Mouse (Mus musculus): ENCODE results near the gene Crcp. TPM values are rescaled to one million over a fixed set of nuclear protein-coding genes. Genes with fewer than 3 reads are reported as not detected.

The Crcp gene
- 10 to 100 TPM; 29.7 to 30.7 TPM for total RNA-seq (2021)

- peak; percentile 90 to 92 for DNase-seq (ENCODE audit: low spot score in 2 of 2)
- intact Hi-C loops (cut with DNase I) = no loop called here
Observed at GRCm38 (mm10) chr5:130029142-130029897, at the start of gene Crcp, which contains the start of gene Asl. Crcp (plus strand) TSS chr5:130029290. Asl (minus strand) TSS chr5:130029247.

GRCm38 (mm10) chr5:129980216-129980615 lies 48.9 kb upstream of the Crcp start:
- intact Hi-C loops (cut with DNase I) = no loop called here
- no peak for DNase-seq (ENCODE audit: low spot score in 2 of 2)

GRCm38 (mm10) chr5:129989376-129989775 lies 39.7 kb upstream of the Crcp start:
- intact Hi-C loops (cut with DNase I) = no loop called here
- no peak for DNase-seq (ENCODE audit: low spot score in 2 of 2)

GRCm38 (mm10) chr5:129991898-129992297 lies 37.2 kb upstream of the Crcp start:
- DNase-seq (ENCODE audit: low spot score in 2 of 2) = no peak
- intact Hi-C loops (cut with DNase I) = no loop called here

GRCm38 (mm10) chr5:129993374-129993773 lies 35.7 kb upstream of the Crcp start:
- intact Hi-C loops (cut with DNase I) = no loop called here

GRCm38 (mm10) chr5:129994989-129995388 lies 34.1 kb upstream of the Crcp start:
- intact Hi-C loops (cut with DNase I) = no loop called here
- no peak for DNase-seq (ENCODE audit: low spot score in 2 of 2)

More at GRCm38 (mm10) chr5:129993374-129993773, 35.7 kb upstream of the Crcp start:
- DNase-seq (ENCODE audit: low spot score in 2 of 2) = no peak

- intact Hi-C loops (cut with DNase I) = no loop called here
- no peak for DNase-seq (ENCODE audit: low spot score in 2 of 2)
Observed at GRCm38 (mm10) chr5:129997700-129998099, 31.4 kb upstream of the Crcp start.

GRCm38 (mm10) chr5:129999097-129999496 lies 30.0 kb upstream of the Crcp start:
- peak; percentile 57 to 67 for DNase-seq (ENCODE audit: low spot score in 2 of 2)
- intact Hi-C loops (cut with DNase I) = no loop called here

GRCm38 (mm10) chr5:130000735-130001134 lies 28.4 kb upstream of the Crcp start:
- intact Hi-C loops (cut with DNase I) = loop anchor here (5.0 kb wide), 1 partner anchor 37 kb away; no protein-coding TSS in a partner anchor
- DNase-seq (ENCODE audit: low spot score in 2 of 2) = no peak

GRCm38 (mm10) chr5:130001356-130001987 lies 27.6 kb upstream of the Crcp start:
- intact Hi-C loops (cut with DNase I) = loop anchor here (5.0 kb wide), 1 partner anchor 36 kb away; no protein-coding TSS in a partner anchor
- no peak for DNase-seq (ENCODE audit: low spot score in 2 of 2)

GRCm38 (mm10) chr5:130002301-130003146 lies 26.6 kb upstream of the Crcp start, which contains the start of gene Gusb:
Gusb (minus strand) TSS chr5:130003049.
- intact Hi-C loops (cut with DNase I) = loop anchor here (5.0 kb wide), 1 partner anchor 35 kb away; no protein-coding TSS in a partner anchor
- DNase-seq (ENCODE audit: low spot score in 2 of 2) = peak; percentile 69 to 76

- intact Hi-C loops (cut with DNase I) = loop anchor here (5.0 kb wide), 1 partner anchor 34 kb away; no protein-coding TSS in a partner anchor
- DNase-seq (ENCODE audit: low spot score in 2 of 2) = no peak
Observed at GRCm38 (mm10) chr5:130003229-130003628, 25.9 kb upstream of the Crcp start.

GRCm38 (mm10) chr5:130007344-130007743 lies 21.7 kb upstream of the Crcp start:
- no peak for DNase-seq (ENCODE audit: low spot score in 2 of 2)
- intact Hi-C loops (cut with DNase I) = no loop called here

GRCm38 (mm10) chr5:130008034-130008590 lies 21.0 kb upstream of the Crcp start:
- intact Hi-C loops (cut with DNase I) = no loop called here

GRCm38 (mm10) chr5:130009784-130010183 lies 19.3 kb upstream of the Crcp start:
- intact Hi-C loops (cut with DNase I) = no loop called here
- DNase-seq (ENCODE audit: low spot score in 2 of 2) = no peak

More at GRCm38 (mm10) chr5:130008034-130008590, 21.0 kb upstream of the Crcp start:
- DNase-seq (ENCODE audit: low spot score in 2 of 2) = no peak

- no peak for DNase-seq (ENCODE audit: low spot score in 2 of 2)
- intact Hi-C loops (cut with DNase I) = no loop called here
Observed at GRCm38 (mm10) chr5:130010961-130011360, 18.1 kb upstream of the Crcp start.

GRCm38 (mm10) chr5:130015104-130015503 lies 14.0 kb upstream of the Crcp start:
- intact Hi-C loops (cut with DNase I) = no loop called here
- no peak for DNase-seq (ENCODE audit: low spot score in 2 of 2)

- intact Hi-C loops (cut with DNase I) = no loop called here
- no peak for DNase-seq (ENCODE audit: low spot score in 2 of 2)
Observed at GRCm38 (mm10) chr5:130019461-130019860, 9.6 kb upstream of the Crcp start.

GRCm38 (mm10) chr5:130021361-130021966 lies 7.6 kb upstream of the Crcp start:
- intact Hi-C loops (cut with DNase I) = loop anchor here (5.0 kb wide), 1 partner anchor 141 kb away; no protein-coding TSS in a partner anchor
- no peak for DNase-seq (ENCODE audit: low spot score in 2 of 2)
